Mouse (Mus musculus): ENCODE measurements around the gene Tert. TPM values are rescaled to one million over a fixed set of nuclear protein-coding genes. Genes with fewer than 3 reads are reported as not detected.

Gene Tert
- under 1 TPM in 1 of 2 experiments, not detected in 1; 0.14 TPM for total RNA-seq (2021)
- long read RNA-seq, experiment 1 = 0 reads
- long read RNA-seq, experiment 2 = 0 reads

DNA sequence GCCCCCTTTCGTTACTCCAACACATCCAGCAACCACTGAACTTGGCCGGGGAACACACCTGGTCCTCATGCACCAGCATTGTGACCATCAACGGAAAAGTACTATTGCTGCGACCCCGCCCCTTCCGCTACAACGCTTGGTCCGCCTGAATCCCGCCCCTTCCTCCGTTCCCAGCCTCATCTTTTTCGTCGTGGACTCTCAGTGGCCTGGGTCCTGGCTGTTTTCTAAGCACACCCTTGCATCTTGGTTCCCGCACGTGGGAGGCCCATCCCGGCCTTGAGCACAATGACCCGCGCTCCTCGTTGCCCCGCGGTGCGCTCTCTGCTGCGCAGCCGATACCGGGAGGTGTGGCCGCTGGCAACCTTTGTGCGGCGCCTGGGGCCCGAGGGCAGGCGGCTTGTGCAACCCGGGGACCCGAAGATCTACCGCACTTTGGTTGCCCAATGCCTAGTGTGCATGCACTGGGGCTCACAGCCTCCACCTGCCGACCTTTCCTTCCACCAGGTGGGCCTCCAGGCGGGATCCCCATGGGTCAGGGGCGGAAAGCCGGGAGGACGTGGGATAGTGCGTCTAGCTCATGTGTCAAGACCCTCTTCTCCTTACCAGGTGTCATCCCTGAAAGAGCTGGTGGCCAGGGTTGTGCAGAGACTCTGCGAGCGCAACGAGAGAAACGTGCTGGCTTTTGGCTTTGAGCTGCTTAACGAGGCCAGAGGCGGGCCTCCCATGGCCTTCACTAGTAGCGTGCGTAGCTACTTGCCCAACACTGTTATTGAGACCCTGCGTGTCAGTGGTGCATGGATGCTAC lies at the start of gene Tert:
Gene Tert (plus strand): TSS at position 167 of the 805 bp plus-strand sequence.
- DNase-seq = peak; percentile 30
- H3K4me3 ChIP-seq = peak within 1 kb of the TSS; percentile 71
- 0 out of 2 replicates have a peak within 1 kb of the TSS, but pooled peaks have one; percentile 20 for H3K27ac ChIP-seq
- intact Hi-C loops (cut with DNase I) = no loop called here
- TF ChIP-seq CTCF (IDR thresholded peaks at IDR 0.05) = peak; percentile 41; the same call in 1 of the 2 replicates

DNA sequence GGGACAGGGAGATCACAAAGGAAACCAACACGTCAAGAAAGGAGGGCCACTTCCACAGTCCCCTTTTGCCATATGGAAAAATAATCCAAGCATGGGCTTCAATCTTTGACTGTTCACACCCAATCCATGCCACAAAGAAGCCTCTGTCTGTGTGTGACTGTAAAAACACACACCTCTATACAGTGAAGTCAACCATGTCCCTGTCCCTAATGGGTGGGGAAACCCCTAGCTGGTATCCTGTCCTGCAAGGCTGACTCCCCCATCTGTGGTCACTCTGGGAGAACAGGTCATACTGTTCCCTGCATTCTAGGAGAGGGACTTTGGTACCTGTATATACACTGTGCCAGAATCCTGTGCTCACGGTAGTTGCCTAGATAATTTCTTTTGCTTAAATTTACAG lies 49.4 kb upstream of the Tert start:
- no peak overlapping the region for H3K4me3 ChIP-seq
- no peak for TF ChIP-seq CTCF (IDR thresholded peaks at IDR 0.05)
- H3K27ac ChIP-seq = no peak overlapping the region
- intact Hi-C loops (cut with DNase I) = no loop called here
- no peak for DNase-seq

DNA sequence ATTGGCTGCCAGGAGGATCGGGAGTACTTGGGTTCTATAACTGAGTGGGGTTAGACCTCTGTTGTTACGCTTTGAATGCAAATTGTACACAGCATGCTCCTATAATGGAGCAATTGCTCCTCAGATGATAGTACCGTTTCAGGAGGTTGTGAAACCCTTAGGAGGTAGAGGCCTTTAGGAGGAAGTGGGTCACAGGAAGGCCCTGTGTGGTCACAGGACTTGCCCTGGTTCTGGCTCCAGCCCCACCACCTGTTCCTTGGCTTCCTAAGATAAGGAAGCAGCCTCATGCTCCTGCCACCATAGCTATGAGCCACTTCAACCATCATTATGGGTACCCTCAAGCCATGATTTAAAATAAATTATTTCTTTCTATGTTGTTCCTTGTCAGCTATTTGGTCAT lies 35.2 kb upstream of the Tert start:
- no peak for DNase-seq
- intact Hi-C loops (cut with DNase I) = no loop called here
- no peak for TF ChIP-seq CTCF (IDR thresholded peaks at IDR 0.05)
- Histone ChIP-seq H3K4me3 (no peak overlapping the region), H3K27ac (no peak overlapping the region)

DNA sequence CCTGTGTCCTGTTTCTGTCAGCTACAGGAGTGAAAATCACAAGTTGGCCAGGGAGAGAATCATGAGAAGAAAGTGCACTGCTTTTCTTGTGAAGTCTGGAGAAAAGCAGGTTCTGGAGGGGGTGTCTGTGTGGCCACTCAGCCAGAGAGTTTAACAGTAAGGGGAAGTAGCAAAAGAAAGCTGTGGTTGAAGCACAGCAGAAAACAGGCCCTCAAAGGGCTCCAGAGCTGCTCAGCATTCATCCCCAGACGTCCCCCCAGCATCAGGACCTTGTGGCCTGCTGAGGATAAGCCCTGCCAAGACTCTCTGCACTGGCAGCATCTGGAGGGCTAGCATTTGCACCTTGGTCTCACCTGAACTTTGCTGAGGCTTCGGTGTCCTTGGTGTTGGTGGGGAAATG lies 34.2 kb upstream of the Tert start:
- Histone ChIP-seq H3K4me3 (no peak overlapping the region), H3K27ac (no peak overlapping the region)
- intact Hi-C loops (cut with DNase I) = no loop called here
- no peak for TF ChIP-seq CTCF (IDR thresholded peaks at IDR 0.05)
- DNase-seq = no peak

DNA sequence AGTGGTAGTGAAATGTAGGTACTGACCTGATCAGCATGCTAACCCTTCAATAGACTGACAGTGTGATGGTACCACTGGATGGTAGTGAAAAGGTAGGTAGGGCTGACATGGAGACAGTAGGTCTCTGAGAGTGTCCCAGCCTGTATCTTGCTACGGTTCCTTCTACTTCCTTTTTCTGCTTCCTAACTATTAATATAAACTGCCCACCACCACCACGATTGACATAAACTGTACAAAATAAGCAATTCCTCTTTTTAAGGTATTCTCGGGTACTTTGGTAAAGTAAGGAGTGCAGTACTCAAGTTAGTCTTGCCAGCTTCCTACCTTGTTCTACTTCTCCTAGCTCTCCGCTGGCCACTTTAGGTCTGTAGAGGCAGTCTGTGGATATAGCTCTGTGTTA lies 30.4 kb upstream of the Tert start:
- DNase-seq = no peak
- no peak overlapping the region for H3K27ac ChIP-seq
- intact Hi-C loops (cut with DNase I) = no loop called here
- no peak overlapping the region for H3K4me3 ChIP-seq
- TF ChIP-seq CTCF (IDR thresholded peaks at IDR 0.05) = no peak

DNA sequence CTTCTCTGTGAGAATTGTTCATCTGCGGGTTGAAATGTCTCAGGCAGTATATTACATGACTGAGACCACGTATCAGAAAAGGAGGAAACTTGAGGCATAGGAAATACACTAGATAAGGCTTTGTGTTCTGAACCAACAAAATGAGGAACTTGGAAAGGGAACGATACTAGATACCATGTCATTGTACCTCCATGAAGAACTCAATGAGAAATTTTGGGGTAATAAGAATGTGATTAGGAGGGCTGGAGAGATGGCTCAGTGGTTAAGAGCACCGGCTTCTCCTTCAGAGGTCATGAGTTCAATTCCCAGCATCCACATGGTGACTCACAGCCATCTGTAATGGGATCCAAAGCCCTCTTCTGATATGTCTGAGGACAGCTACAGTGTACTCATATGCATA lies 26.5 kb upstream of the Tert start:
- H3K4me3 ChIP-seq = no peak overlapping the region
- TF ChIP-seq CTCF (IDR thresholded peaks at IDR 0.05) = no peak
- DNase-seq = no peak
- no peak overlapping the region for H3K27ac ChIP-seq
- intact Hi-C loops (cut with DNase I) = loop anchor here (5.0 to 10.0 kb wide), 4 partner anchors 88 to 795 kb away; partner anchors contain the start of genes Ftl1-ps1, Mrpl36, Ndufs6 and Zfp72

DNA sequence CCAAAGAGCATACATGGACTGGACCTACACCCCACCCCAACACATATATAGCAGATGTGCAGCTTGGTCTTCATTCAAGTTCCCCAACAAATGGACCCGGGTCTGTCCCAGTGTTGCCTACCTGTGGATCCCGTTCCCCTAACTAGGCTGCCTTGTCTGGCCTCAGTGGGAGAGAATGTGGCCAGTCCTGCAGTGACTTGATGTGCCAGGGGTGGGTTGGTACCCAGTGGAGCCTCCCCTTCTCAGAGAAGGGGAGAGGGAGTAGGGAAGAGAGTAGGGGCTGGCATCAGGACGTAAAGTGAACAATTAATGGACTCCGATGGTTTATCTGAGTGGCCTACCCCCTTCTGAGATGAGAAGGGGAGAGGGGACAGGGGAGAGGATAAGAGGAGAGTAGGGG lies 23.7 kb upstream of the Tert start:
- TF ChIP-seq CTCF (IDR thresholded peaks at IDR 0.05) = no peak
- intact Hi-C loops (cut with DNase I) = loop anchor here (5.0 to 10.0 kb wide), 4 partner anchors 91 to 792 kb away; partner anchors contain the start of genes Ftl1-ps1, Mrpl36, Ndufs6 and Zfp72
- no peak for DNase-seq
- H3K4me3 ChIP-seq = peak overlapping the region; percentile 96
- peak overlapping the region; percentile 96 for H3K27ac ChIP-seq

DNA sequence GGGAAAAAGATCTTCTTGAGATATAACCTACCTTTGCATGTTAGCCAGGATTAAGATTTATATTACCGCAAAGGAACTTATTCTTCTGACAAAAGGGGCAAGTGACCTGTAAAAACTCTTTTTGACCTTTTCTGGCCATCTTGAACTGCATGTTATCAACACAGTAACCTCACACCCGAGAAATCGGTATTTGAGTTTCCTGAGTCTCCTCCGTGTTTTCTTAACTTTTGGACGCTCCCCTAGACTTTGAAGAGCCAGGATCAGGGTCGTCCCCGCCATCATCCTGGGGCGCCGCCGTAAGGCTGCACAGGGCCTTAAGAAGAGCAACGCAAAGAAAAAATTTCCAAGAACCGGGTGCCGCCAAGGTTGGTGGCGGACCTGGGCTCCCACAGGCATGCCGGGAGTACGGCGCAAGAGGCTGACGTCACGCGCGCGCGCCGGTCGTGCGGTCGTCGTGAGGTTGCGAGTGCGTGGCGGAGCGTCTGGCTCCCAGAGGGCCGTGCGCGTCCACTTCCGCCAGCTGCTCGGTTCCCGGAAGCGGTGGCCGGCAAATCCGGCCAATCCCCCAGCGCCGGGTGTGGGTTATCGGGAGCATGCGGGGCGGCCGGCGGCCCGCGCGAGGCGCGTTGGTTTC lies 23.1 kb upstream of the Tert start, which contains the start of gene Clptm1l:
Gene Clptm1l (plus strand): TSS at position 485 of the 634 bp plus-strand sequence.
- intact Hi-C loops (cut with DNase I) = loop anchor here (5.0 to 10.0 kb wide), 4 partner anchors 91 to 791 kb away; partner anchors contain the start of genes Ftl1-ps1, Mrpl36, Ndufs6 and Zfp72
- Histone ChIP-seq H3K4me3 (peak within 1 kb of the TSS; percentile 96), H3K27ac (peak within 1 kb of the TSS; percentile 96)
- DNase-seq = peak; percentile 99
- no peak for TF ChIP-seq CTCF (IDR thresholded peaks at IDR 0.05)

DNA sequence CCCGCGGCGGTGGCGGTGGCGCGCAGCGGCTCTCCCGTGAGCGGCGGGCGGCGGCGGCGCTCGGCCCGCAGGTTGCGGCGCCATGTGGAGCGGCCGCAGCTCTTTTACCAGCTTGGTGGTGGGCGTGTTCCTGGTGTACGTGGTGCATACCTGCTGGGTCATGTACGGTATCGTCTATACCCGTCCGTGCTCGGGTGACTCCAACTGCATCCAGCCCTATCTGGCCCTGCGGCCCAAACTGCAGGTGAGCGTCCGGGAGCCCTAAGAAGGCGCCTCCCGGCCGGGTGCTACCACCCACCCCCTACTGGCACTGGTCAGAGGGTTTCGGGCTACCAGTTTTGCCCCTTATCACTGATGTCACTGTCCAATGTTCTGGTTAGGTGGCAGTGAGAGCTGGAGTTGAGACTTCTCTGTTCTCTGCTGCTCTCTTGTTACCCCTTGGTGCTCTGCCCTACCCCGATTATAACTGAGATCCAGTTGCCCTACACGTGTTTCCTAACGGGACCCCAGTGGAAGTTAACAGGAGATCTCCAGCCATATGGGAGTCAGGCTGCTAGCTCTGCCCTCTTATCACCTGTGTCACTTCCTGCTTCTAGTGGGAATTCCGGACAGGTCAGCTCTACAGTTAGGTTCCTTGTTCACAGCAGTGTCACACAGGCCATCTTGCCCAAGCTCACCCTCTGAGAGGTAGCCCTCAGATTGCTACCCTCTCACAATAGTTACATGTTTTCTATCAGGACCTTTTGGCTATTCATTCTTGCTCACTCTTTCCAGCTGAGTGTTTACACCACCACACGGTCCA lies 22.4 kb upstream of the Tert start:
- intact Hi-C loops (cut with DNase I) = loop anchor here (5.0 to 10.0 kb wide), 4 partner anchors 92 to 790 kb away; partner anchors contain the start of genes Ftl1-ps1, Mrpl36, Ndufs6 and Zfp72
- no peak for TF ChIP-seq CTCF (IDR thresholded peaks at IDR 0.05)
- no peak for DNase-seq

DNA sequence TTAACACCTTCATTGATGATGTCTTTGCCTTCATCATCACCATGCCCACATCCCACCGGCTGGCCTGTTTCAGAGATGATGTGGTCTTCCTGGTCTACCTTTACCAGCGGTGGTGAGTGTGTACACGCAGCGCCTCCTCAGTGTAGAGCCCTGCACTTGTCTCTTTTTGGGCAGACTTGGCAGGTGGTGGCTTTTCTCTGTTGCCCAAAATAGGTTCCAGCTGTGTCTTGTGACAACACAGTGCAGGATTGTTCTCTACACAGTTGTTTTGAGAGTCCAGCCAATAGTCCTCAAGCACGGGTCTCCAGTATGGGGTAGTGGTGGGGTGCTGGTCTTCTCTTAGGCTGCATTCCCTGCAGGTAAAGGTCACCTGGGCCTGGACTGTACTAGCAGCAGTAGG lies 8.3 kb upstream of the Tert start:
- no peak overlapping the region for H3K27ac ChIP-seq
- no peak for DNase-seq
- TF ChIP-seq CTCF (IDR thresholded peaks at IDR 0.05) = no peak
- no peak overlapping the region for H3K4me3 ChIP-seq
- intact Hi-C loops (cut with DNase I) = no loop called here

More for the DNA sequence above, 22.4 kb upstream of the Tert start:
- peak overlapping the region; percentile 96 for H3K4me3 ChIP-seq
- peak overlapping the region; percentile 96 for H3K27ac ChIP-seq

DNA sequence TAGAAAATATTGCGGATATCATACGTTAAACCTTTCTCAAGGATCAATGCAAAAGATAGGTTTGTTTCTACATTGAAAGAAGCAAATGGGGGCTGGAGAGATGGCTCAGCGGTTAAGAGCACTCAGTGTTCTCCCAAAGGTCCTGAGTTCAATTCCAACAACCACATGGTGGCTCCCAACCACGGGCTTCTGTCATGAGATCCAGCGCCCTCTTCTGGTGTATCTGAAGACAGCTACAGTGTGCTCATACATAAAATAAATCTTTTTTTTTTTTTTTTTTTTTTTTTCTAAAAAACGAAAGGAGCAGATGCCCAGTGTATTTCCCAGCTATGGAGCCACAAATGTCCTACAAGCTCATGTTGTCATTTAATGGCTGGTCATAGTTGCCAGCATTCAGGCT lies 6.1 kb upstream of the Tert start:
- Histone ChIP-seq H3K27ac (no peak overlapping the region), H3K4me3 (no peak overlapping the region)
- no peak for DNase-seq
- intact Hi-C loops (cut with DNase I) = loop anchor here (5.0 kb wide), 1 partner anchor 108 kb away; no protein-coding TSS in a partner anchor
- peak; percentile 33; the same call in 1 of the 2 replicates for TF ChIP-seq CTCF (IDR thresholded peaks at IDR 0.05)

DNA sequence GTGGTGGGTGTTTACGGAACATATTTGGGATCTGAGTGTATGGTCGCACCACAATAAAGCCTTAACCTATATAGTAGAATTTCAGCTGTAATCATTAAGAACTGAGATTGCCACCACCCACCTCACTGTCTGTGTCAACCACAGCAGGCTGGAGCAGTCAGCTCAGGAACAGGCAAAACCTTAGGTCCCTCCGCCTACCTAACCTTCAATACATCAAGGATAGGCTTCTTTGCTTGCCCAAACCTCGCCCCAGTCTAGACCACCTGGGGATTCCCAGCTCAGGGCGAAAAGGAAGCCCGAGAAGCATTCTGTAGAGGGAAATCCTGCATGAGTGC lies 334 bp upstream of the Tert start:
- no peak overlapping the region for H3K27ac ChIP-seq
- peak overlapping the region; percentile 71 for H3K4me3 ChIP-seq
- intact Hi-C loops (cut with DNase I) = no loop called here
- DNase-seq = no peak
- TF ChIP-seq CTCF (IDR thresholded peaks at IDR 0.05) = no peak; the same call in 1 of the 2 replicates
